Mouse (Mus musculus): ENCODE measurements at regions not wholly inside any gene's neighbourhood (a gene's known extent, or its start where the extent isn't known, plus 50 kb on each side); places are given as distances from the start of the nearest gene placed in this dataset.

GRCm38 (mm10) chr2:146744396-146744795 lies 111.3 kb upstream of the Kiz start:
- Histone ChIP-seq H3K27ac (ENCODE audit: insufficient read depth, low read length) (no peak overlapping the region), H3K4me1 (ENCODE audit: control insufficient read depth, insufficient read depth, low read length) (no peaks in the 10 kb centered on the region), H3K4me3 (ENCODE audit: insufficient read depth, low read length) (no peak overlapping the region)
- TF ChIP-seq POLR2A (IDR thresholded peaks at IDR 0.05; ENCODE audit: extremely low read depth, insufficient read depth, low read length): no peak
- TF ChIP-seq CTCF (IDR thresholded peaks at IDR 0.05; ENCODE audit: extremely low read depth, insufficient read depth, low read length): no peak

DNA sequence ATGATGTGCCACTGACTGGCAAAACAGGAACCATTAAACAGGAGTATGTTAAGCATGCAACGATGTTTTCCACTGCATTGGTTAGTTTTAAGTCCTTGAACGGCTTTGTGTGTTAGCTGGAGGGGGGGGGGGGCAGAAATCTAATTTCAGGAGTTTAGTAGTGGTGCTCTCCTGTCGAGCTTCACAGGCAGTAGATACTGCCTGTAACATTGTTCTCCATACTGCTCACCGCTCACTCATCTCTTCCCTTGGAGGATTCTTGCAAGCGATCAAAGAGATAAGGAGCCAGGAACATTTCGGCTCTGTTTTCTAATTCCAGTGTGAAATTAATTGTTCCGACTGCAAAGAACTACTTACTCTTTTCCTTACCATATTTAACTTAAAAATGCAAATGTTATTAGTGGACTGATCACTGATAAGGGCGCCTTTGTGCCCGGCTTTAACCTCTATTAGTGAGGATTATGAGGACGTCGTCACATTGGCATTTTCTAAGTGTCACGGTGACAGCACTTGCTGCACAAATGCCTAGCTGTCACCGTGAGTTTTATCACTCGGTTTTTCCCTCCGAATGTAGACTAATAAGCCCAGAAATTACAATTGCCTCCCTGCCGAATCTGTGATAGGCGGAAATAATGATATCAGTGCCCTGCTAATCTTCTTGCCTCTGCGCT lies 110.5 kb upstream of the Kiz start:
- Histone ChIP-seq H3K4me3 (ENCODE audit: insufficient read depth, low read length) (peak overlapping the region; percentile 27), H3K27ac (ENCODE audit: insufficient read depth, low read length) (no peak overlapping the region), H3K4me1 (ENCODE audit: control insufficient read depth, insufficient read depth, low read length) (no peaks in the 10 kb centered on the region)
- TF ChIP-seq POLR2A (IDR thresholded peaks at IDR 0.05; ENCODE audit: extremely low read depth, insufficient read depth, low read length) (no peak), CTCF (IDR thresholded peaks at IDR 0.05; ENCODE audit: extremely low read depth, insufficient read depth, low read length) (no peak)

- TF ChIP-seq POLR2A (IDR thresholded peaks at IDR 0.05; ENCODE audit: extremely low read depth, insufficient read depth, low read length) (peak; percentile 55), CTCF (IDR thresholded peaks at IDR 0.05; ENCODE audit: extremely low read depth, insufficient read depth, low read length) (no peak)
- Histone ChIP-seq H3K4me1 (ENCODE audit: control insufficient read depth, insufficient read depth, low read length) (no peaks in the 10 kb centered on the region), H3K4me3 (ENCODE audit: insufficient read depth, low read length) (peak overlapping the region; percentile 27), H3K27ac (ENCODE audit: insufficient read depth, low read length) (no peak overlapping the region)
These were observed 110.0 kb upstream of the Kiz start for GRCm38 (mm10) chr2:146745683-146746047.

- no peak overlapping the region for H3K4me3 ChIP-seq (ENCODE audit: insufficient read depth, low read length)
- TF ChIP-seq POLR2A (IDR thresholded peaks at IDR 0.05; ENCODE audit: extremely low read depth, insufficient read depth, low read length) (no peak), CTCF (IDR thresholded peaks at IDR 0.05; ENCODE audit: extremely low read depth, insufficient read depth, low read length) (no peak)
- no peak overlapping the region for H3K27ac ChIP-seq (ENCODE audit: insufficient read depth, low read length)
- H3K4me1 ChIP-seq (ENCODE audit: control insufficient read depth, insufficient read depth, low read length): no peaks in the 10 kb centered on the region
These were observed 101.7 kb upstream of the Kiz start for GRCm38 (mm10) chr2:146753988-146754387.

DNA sequence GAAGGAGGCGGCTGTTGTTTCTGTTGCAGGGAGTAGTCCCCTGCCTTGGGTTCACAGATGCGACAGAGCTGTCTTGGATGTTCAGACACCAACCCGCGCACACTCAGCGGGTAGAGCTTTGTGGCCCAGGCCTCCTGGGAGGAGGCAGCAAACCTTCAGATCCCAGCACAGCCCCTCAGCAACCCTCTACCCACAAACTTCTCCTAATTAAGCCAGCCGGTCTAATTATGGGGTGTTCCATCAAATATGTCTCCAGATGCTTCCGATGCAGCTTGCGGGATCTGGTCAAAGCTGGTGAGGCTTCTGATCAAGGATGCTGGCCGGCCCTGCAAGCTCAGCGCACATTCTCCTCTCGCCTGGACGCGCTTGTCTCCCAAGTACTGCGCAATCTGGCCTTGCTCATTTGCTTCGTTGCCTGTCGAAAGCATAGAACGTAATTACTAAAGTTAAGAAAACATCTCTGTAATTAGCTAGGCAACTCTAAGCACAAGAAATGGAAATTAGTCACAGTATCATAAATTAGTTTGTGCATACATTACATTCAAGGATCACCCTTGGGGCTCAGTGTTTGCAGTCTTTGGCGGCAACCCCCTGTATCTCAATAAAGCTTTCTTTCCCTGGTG lies 92.0 kb upstream of the Kiz start:
- Histone ChIP-seq H3K27ac (ENCODE audit: insufficient read depth, low read length) (no peak overlapping the region), H3K4me1 (ENCODE audit: control insufficient read depth, insufficient read depth, low read length) (no peaks in the 10 kb centered on the region), H3K4me3 (ENCODE audit: insufficient read depth, low read length) (no peak overlapping the region)
- TF ChIP-seq CTCF (IDR thresholded peaks at IDR 0.05; ENCODE audit: extremely low read depth, insufficient read depth, low read length) (no peak), POLR2A (IDR thresholded peaks at IDR 0.05; ENCODE audit: extremely low read depth, insufficient read depth, low read length) (no peak)

DNA sequence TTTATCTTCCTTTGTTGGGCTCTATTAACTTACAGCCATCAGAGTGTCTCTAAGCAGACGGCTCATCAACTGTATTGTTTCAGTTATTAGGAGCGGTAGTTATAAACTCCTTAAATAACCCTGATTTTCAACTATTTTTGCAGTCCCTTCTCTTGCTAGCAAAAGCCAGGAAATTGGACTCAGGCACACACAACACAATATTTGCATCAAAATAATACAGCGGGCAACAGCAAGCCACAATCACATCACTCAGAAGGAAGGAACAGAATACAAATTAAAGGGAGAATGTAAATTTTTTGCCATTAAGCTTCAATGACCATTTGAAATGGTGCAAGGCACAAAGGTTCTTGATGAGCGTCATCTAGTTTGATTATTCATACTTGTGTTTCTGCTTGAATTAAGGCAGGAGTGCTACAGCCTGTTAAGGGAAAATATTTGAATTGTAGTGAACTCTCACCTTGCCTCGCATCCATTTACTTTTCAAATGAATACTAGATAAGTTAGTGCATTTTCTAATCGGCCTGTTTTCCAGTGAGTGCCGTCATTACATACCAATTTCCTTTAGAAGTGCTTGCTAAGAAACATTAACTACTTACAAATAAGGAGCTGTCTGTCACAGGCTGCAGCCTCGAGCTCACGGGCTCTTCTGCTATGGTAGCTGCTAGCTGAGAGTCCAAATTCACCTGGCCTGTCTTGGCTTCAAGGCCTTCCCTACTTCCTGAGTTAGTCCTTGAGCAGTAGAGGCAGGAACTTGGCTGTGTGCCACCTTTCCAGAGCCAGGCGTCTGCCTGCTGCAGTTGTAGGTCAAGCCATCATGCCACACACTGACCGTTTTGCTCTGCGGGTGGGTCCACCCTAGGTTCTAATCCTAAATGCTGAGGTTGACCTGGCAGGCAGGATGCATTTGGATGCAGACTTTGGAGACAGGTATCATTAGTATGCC lies 91.1 kb upstream of the Kiz start:
- no peaks in the 10 kb centered on the region for H3K4me1 ChIP-seq (ENCODE audit: control insufficient read depth, insufficient read depth, low read length)
- no peak for TF ChIP-seq CTCF (IDR thresholded peaks at IDR 0.05; ENCODE audit: extremely low read depth, insufficient read depth, low read length)
- no peak for TF ChIP-seq POLR2A (IDR thresholded peaks at IDR 0.05; ENCODE audit: extremely low read depth, insufficient read depth, low read length)
- no peak overlapping the region for H3K27ac ChIP-seq (ENCODE audit: insufficient read depth, low read length)
- H3K4me3 ChIP-seq (ENCODE audit: insufficient read depth, low read length): no peak overlapping the region

- H3K27ac ChIP-seq (ENCODE audit: insufficient read depth, low read length): no peak overlapping the region
- TF ChIP-seq CTCF (IDR thresholded peaks at IDR 0.05; ENCODE audit: extremely low read depth, insufficient read depth, low read length): no peak
- no peak for TF ChIP-seq POLR2A (IDR thresholded peaks at IDR 0.05; ENCODE audit: extremely low read depth, insufficient read depth, low read length)
- no peak overlapping the region for H3K4me3 ChIP-seq (ENCODE audit: insufficient read depth, low read length)
- H3K4me1 ChIP-seq (ENCODE audit: control insufficient read depth, insufficient read depth, low read length): no peaks in the 10 kb centered on the region
These were observed 80.8 kb upstream of the Kiz start for GRCm38 (mm10) chr2:146774876-146775275.

DNA sequence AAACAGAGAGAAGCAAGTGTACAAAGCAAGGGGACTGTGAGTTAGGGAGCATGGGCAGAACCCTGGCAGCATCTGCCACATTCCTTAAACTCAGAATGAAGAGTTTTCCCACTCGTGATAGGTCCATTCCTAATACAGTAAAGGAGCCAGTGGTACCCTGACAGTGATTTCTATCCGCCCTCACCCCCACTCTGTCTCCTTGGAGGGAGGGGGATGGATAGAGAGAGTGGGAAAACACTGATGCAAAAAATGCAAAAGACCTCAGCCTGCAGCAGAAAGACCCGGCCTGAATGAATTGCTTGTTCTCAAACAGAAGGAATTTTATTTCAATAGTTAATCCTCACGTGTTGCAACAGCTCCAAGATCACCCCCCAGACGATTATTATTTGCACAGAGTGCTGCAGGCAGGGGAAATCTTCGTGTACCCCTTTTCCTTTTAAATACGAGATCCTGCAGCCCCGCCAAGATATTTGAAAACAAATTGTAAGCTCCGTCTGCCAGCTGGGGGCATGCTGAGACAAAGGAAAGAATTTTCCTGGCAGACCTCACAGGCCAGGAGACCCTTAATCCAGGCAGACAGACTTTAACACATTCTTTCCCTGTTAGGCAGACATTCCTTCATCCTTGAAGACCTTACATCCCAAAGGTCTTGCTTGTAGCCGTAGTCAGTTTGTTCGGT lies 68.4 kb upstream of the Kiz start:
- Histone ChIP-seq H3K4me3 (ENCODE audit: insufficient read depth, low read length) (no peak overlapping the region), H3K4me1 (ENCODE audit: control insufficient read depth, insufficient read depth, low read length) (no peaks in the 10 kb centered on the region), H3K27ac (ENCODE audit: insufficient read depth, low read length) (no peak overlapping the region)
- TF ChIP-seq CTCF (IDR thresholded peaks at IDR 0.05; ENCODE audit: extremely low read depth, insufficient read depth, low read length) (no peak), POLR2A (IDR thresholded peaks at IDR 0.05; ENCODE audit: extremely low read depth, insufficient read depth, low read length) (no peak)

DNA sequence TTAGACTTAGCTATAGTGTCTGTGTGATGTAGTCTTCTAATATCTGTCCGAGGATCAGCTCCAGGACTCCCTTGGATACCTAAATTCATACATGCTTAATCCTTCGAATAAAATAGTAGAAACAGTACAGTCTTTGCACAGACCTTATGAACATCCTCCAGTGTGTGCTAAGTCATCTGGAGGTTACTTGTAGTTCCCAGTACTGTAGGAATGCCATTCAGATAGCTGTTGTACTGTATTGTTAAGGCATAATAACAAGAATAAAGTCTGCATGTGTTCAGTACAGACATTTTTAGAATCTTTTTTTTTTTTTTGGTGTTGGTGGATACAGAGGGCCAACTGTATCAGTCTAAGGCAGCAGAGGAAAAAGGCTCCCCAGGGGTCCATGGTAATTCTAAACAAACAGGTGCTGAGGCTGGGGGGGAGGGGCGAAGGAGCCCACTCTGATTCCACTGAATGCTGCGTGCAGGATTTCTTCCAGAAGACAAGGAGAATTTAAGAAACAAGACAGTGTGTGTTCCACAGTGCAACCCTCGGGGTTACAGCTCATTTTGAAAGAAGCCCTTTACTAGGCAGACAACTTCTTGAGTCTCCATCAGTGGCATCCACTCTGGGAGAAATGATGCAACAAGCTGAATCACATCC lies 67.7 kb upstream of the Kiz start:
- Histone ChIP-seq H3K4me1 (ENCODE audit: control insufficient read depth, insufficient read depth, low read length) (no peaks in the 10 kb centered on the region), H3K27ac (ENCODE audit: insufficient read depth, low read length) (no peak overlapping the region), H3K4me3 (ENCODE audit: insufficient read depth, low read length) (no peak overlapping the region)
- no peak for TF ChIP-seq CTCF (IDR thresholded peaks at IDR 0.05; ENCODE audit: extremely low read depth, insufficient read depth, low read length)
- TF ChIP-seq POLR2A (IDR thresholded peaks at IDR 0.05; ENCODE audit: extremely low read depth, insufficient read depth, low read length): no peak
